In genomic region chr7:110649133-110649987, GRCm38 (mm10) we compare ENCODE assay signal across 13 mouse cellular contexts. TPM values are rescaled to one million over a fixed set of nuclear protein-coding genes. Genes with fewer than 3 reads are reported as not detected.
DNase-seq lines count a peak whose midpoint lies in the region; ATAC-seq and TF ChIP-seq lines count a peak whose summit lies in the region.
"Had no signal": no experiment of that assay in that cellular context is flagged by ENCODE, and none has a peak within 500 bp of the region (broad histone marks: within the 10 kb centered on the region; RNA-seq: fewer than 3 reads in every experiment).

No protein-coding gene starts in this region.

- DNase-seq in cerebellum, adult 2 months: no peak
- no peak for DNase-seq in cerebellum, adult 18-20 months
- DNase-seq in kidney, postnatal 25 days: peak; percentile 47 to 58
- DNase-seq in kidney, adult 9 months: no peak
- no peak for DNase-seq in Muller cell, postnatal 12 days (ENCODE audit: inconsistent ontology term)
- no peak for DNase-seq in thymus, postnatal 10 days (ENCODE audit: low spot score in 2 of 2)
- DNase-seq: cerebellum, adult 9-10 months; lung, adult 18-20 months; right cerebral cortex, postnatal 4 days had no signal

- no peaks in the 10 kb centered on the region for H3K4me1 ChIP-seq in cerebellum, adult 2 months (ENCODE audit: control insufficient read depth, insufficient read depth, low read length)
- no peaks in the 10 kb centered on the region for H3K4me1 ChIP-seq in ES-Bruce4 (ENCODE audit: control insufficient read depth, insufficient read depth, low read length)
- H3K4me1 ChIP-seq: hindbrain, embryonic 12.5 days had no signal

- no peaks in the 10 kb centered on the region for H3K9me3 ChIP-seq in ES-Bruce4 (replicated peaks; ENCODE audit: control insufficient read depth, insufficient read depth, low read length, poor library complexity, severe bottlenecking)

- no peak for TF ChIP-seq EP300 in ES-Bruce4 (IDR thresholded peaks at IDR 0.05; ENCODE audit: insufficient read depth, low read depth, low read length)

- no peak overlapping the region for H3K9ac ChIP-seq in ES-Bruce4 (ENCODE audit: low read depth, poor library complexity, severe bottlenecking)
- H3K9ac ChIP-seq: hindbrain, embryonic 12.5 days had no signal

- WGBS in cerebellum, adult 2 months: 66% methylated on average over 6 of the region's 6 CpGs

- peak; percentile 87 for ATAC-seq in megakaryocyte, adult 5-6 weeks (ENCODE audit: poor library complexity, severe bottlenecking)

- no peak overlapping the region for H3K4me3 ChIP-seq in cerebellum, adult 2 months (replicated peaks; ENCODE audit: insufficient read depth, low read depth, low read length)
- H3K4me3 ChIP-seq in ES-Bruce4 (ENCODE audit: low read depth, low read length): no peak overlapping the region
- H3K4me3 ChIP-seq: embryonic facial prominence, embryonic 10.5 days; hindbrain, embryonic 12.5 days had no signal

- H3K27ac ChIP-seq in cerebellum, adult 2 months (ENCODE audit: insufficient read depth, low read length): no peak overlapping the region
- H3K27ac ChIP-seq in ES-Bruce4 (ENCODE audit: insufficient read depth, low read length): no peak overlapping the region
- H3K27ac ChIP-seq: embryonic facial prominence, embryonic 10.5 days; hindbrain, embryonic 12.5 days had no signal

- 0 out of 2 replicates have a peak, but pooled peaks have one; percentile 0 for TF ChIP-seq CTCF in cerebellum, adult 2 months (IDR thresholded peaks at IDR 0.05; ENCODE audit: borderline replicate concordance, insufficient read depth, low read depth, low read length)
- peak; percentile 33 for TF ChIP-seq CTCF in ES-Bruce4 (IDR thresholded peaks at IDR 0.05; ENCODE audit: low read depth, low read length)

- no peaks in the 10 kb centered on the region for H3K27me3 ChIP-seq in cerebellum, adult 2 months (ENCODE audit: control insufficient read depth, insufficient read depth, low read length)
- no peaks in the 10 kb centered on the region for H3K27me3 ChIP-seq in ES-Bruce4 (ENCODE audit: control insufficient read depth, insufficient read depth, low read length, poor library complexity, severe bottlenecking)
- H3K27me3 ChIP-seq: hindbrain, embryonic 12.5 days had no signal

- no peaks in the 10 kb centered on the region for H3K36me3 ChIP-seq in ES-Bruce4 (ENCODE audit: control insufficient read depth, insufficient read depth, low read length, poor library complexity, severe bottlenecking)
- H3K36me3 ChIP-seq: embryonic facial prominence, embryonic 10.5 days; hindbrain, embryonic 12.5 days had no signal

- TF ChIP-seq POLR2A in cerebellum, adult 2 months (IDR thresholded peaks at IDR 0.05; ENCODE audit: borderline replicate concordance, insufficient read depth, low read length): no peak
- no peak for TF ChIP-seq POLR2A in ES-Bruce4 (IDR thresholded peaks at IDR 0.05; ENCODE audit: insufficient read depth, low read length)

RNA-seq across cellular contexts. Expression of gene Adm, which starts 21.9 kb away (rescaled TPM):
- 1.6 and 3.3 TPM in 2 replicates for polyA plus RNA-seq in cerebellum, adult 2 months (2012; rRNA removed)
- 1.9 and 2.4 TPM in 2 replicates for polyA plus RNA-seq in ES-Bruce4 (2011; ENCODE audit: insufficient read depth, insufficient read length, low read depth, missing spikeins)
- 0.13 TPM in 1 of 2 replicates, not detected in the other for total RNA-seq in megakaryocyte, adult 5-6 weeks (2015)
- total RNA-seq in megakaryocyte, adult 5-6 weeks (2017): not detected in 2 replicates

RNA-seq across cellular contexts. Expression of gene Sbf2, which starts 34.6 kb away (rescaled TPM):
- 34.7 and 37.2 TPM in 2 replicates for polyA plus RNA-seq in cerebellum, adult 2 months (2012; rRNA removed)
- polyA plus RNA-seq in ES-Bruce4 (2011; ENCODE audit: insufficient read depth, insufficient read length, low read depth, missing spikeins): 60.2 and 65.5 TPM in 2 replicates
- total RNA-seq in megakaryocyte, adult 5-6 weeks (2015): 4.3 and 4.6 TPM in 2 replicates
- 2.2 and 2.5 TPM in 2 replicates for total RNA-seq in megakaryocyte, adult 5-6 weeks (2017)

Comparison
In these comparisons a context has a peak if more than half of its experiments do, and no peak if none do; other contexts are left out.
1. DNase-seq: peak in kidney, postnatal 25 days (2 of 2); none in cerebellum, adult 2 months (0 of 2), cerebellum, adult 18-20 months (0 of 2), kidney, adult 9 months (single experiment), Muller cell, postnatal 12 days (single experiment) and thymus, postnatal 10 days (0 of 2).